Mouse (Mus musculus) heart, postnatal 0 days (tissue): Measurements from ENCODE around the gene Slc25a25.

Experiments
- CTCF ChIP-seq: IDR thresholded peaks from 2 replicates; pipeline ENCODE4 v1.5.1; 2016; ENCODE audit warnings: antibody characterized with exemption, control low read depth, low read depth
- EP300 ChIP-seq: IDR thresholded peaks from 2 replicates; pipeline ENCODE4 v1.6.1; 2016; ENCODE audit warnings: antibody characterized with exemption, low read depth

GRCm38 (mm10) chr2:32486155-32486554, 34.9 kb upstream of the Slc25a25 start:
- no peak for TF ChIP-seq CTCF
- no peak for TF ChIP-seq EP300
